Mouse (Mus musculus) MEL (cell line): ENCODE data around the gene Mup10. TPM values are rescaled to one million over a fixed set of nuclear protein-coding genes. Genes with fewer than 3 reads are reported as not detected.
"Not testable (repeated sequence)": the region's sequence is repeated elsewhere in the genome, so short reads cannot be mapped to it uniquely, and the experiment has no call there.

Experiments
- DNase-seq: peaks from one replicate; pipeline ENCODE4 v3.0.0; 2011; ENCODE audit warnings: low read depth, low spot score
- H3K27ac ChIP-seq: 2 replicates; pipeline ENCODE4 v1.5.1; 2012; ENCODE audit warnings: low read depth, mild to moderate bottlenecking, control low read depth, low read length, moderate library complexity; ENCODE audit not compliant: control insufficient read depth
- H3K27me3 ChIP-seq, 2 experiments: fragments of 150-350 bp in 1 of 2; sonication (generic) in 1 of 2; 2 replicates each; pipeline ENCODE4 v1.6.1; 2012; ENCODE audit warnings: low read length in 2 of 2, mild to moderate bottlenecking in 2 of 2, improper control_type of control experiment in 1 of 2, moderate library complexity in 1 of 2; ENCODE audit not compliant: insufficient read depth in 2 of 2, control insufficient read depth in 1 of 2
- H3K36me3 ChIP-seq, 2 experiments: 2 replicates each; pipeline ENCODE4 v1.6.1; 2012 to 2014; ENCODE audit warnings: low read length in 2 of 2, improper control_type of control experiment in 1 of 2, inconsistent platforms in 1 of 2, mild to moderate bottlenecking in 1 of 2; ENCODE audit not compliant: insufficient read depth in 2 of 2, control insufficient read depth in 1 of 2
- H3K4me1 ChIP-seq, 2 experiments: fragments of 150-350 bp in 1 of 2; sonication (generic) in 1 of 2; 2 replicates each; pipeline ENCODE4 v1.6.1; 2012; ENCODE audit warnings: low read length in 2 of 2, improper control_type of control experiment in 1 of 2, mild to moderate bottlenecking in 1 of 2; ENCODE audit not compliant: insufficient read depth in 2 of 2, control insufficient read depth in 1 of 2
- H3K4me3 ChIP-seq, 2 experiments: fragments of 150-350 bp in 1 of 2; sonication (generic) in 1 of 2; 2 replicates each; pipeline ENCODE4 v1.5.1; 2012; ENCODE audit warnings: low read depth in 2 of 2, low read length in 2 of 2, mild to moderate bottlenecking in 2 of 2, moderate library complexity in 2 of 2, control low read depth in 1 of 2, improper control_type of control experiment in 1 of 2; ENCODE audit not compliant: control insufficient read depth in 1 of 2, insufficient read depth in 1 of 2
- H3K79me2 ChIP-seq: 2 replicates; pipeline ENCODE4 v1.6.1; 2012; ENCODE audit warnings: mild to moderate bottlenecking, low read length, moderate library complexity; ENCODE audit not compliant: control insufficient read depth, poor library complexity, insufficient read depth
- H3K9ac ChIP-seq: 2 replicates; pipeline ENCODE4 v1.6.1; 2012; ENCODE audit warnings: low read depth, mild to moderate bottlenecking, control low read depth, low read length, moderate library complexity; ENCODE audit not compliant: control insufficient read depth, poor library complexity, severe bottlenecking
- H3K9me3 ChIP-seq: fragments of 150-350 bp; sonication (generic); replicated peaks from 2 replicates; pipeline ENCODE4 v1.6.1; 2012; ENCODE audit warnings: mild to moderate bottlenecking, low read length, improper control_type of control experiment, moderate library complexity; ENCODE audit not compliant: insufficient read depth
- polyA plus RNA-seq, 2 experiments: library from polyadenylated mRNA; stranded (reverse) in 1 of 2; unstranded in 1 of 2; fragments of >175 nt in 1 of 2; fragments of >200 nt in 1 of 2; gene quantifications; 2 replicates each; pipeline versions ENCODE4 v1.2.1 to v1.2.4; 2012; ENCODE audit warnings: low replicate concordance in 2 of 2, low read depth in 1 of 2; ENCODE audit not compliant: insufficient read length in 2 of 2, insufficient read depth in 1 of 2, missing spikeins in 1 of 2
- total RNA-seq: library from RNA; depleted of rRNA; stranded (reverse); fragments of 300-350 nt; gene quantifications from 2 replicates; pipeline ENCODE4 v1.2.3, GENCODE M21; 2012; rRNA removed

Gene Mup10
- total RNA-seq = not detected in 2 replicates
- not detected for polyA plus RNA-seq

DNA sequence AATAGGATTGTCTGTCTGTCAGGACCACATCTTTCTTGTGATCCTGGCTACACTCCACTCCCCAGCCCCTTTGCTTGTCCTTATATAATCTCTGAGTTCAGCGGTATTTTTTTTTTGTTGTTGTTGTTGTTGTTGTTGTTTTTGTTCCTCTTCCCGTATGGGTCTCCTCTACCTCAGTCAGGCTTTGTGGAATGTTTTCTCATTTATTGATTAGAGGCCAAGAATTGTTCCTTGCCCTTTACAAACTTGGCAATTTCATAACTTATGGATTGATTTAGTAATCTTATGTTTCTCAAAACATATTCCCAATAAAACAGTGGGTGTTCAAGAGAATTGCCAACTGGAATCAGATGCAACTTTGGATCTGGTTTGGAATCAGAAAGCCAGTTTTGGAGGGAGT lies at the start of gene Mup10:
TSS of gene Mup10 (minus strand) at position 101 of the 400 bp plus-strand sequence.
- DNase-seq, H3K9ac ChIP-seq: not testable (repeated sequence)

More for the DNA sequence above, at the start of gene Mup10:
- not testable (repeated sequence) for H3K4me1 ChIP-seq, H3K27me3 ChIP-seq, H3K9me3 ChIP-seq, H3K79me2 ChIP-seq, H3K36me3 ChIP-seq, H3K27ac ChIP-seq, H3K4me3 ChIP-seq

Other genes starting within 250 kb of the Mup10 start
- gene Mup9, start 160.2 kb downstream of the Mup10 start, total RNA-seq = not detected in 2 replicates
- not detected for gene Mup9, start 160.2 kb downstream of the Mup10 start, polyA plus RNA-seq
- not detected in 2 replicates for gene Mup1, start 80.2 kb downstream of the Mup10 start, total RNA-seq
- gene Mup1, start 80.2 kb downstream of the Mup10 start, polyA plus RNA-seq = not detected
- not detected in 2 replicates for gene Mup11, start 80.2 kb upstream of the Mup10 start, total RNA-seq
- not detected for gene Mup11, start 80.2 kb upstream of the Mup10 start, polyA plus RNA-seq
- gene Mup12, start 159.1 kb upstream of the Mup10 start, total RNA-seq = not detected in 2 replicates
- gene Mup12, start 159.1 kb upstream of the Mup10 start, polyA plus RNA-seq = not detected
- gene Mup22, start 239.3 kb upstream of the Mup10 start, total RNA-seq = not detected in 2 replicates
- gene Mup22, start 239.3 kb upstream of the Mup10 start, polyA plus RNA-seq = not detected